Mouse (Mus musculus) lung, embryonic 16.5 days (tissue): ENCODE data around the gene Col25a1. TPM values are rescaled to one million over a fixed set of nuclear protein-coding genes. Genes with fewer than 3 reads are reported as not detected.

ENCODE experiments used
- ATAC-seq: fragments of 200-750 bp; cut with Nextera tagmentation; 2 replicates; pipeline ENCODE4 v1.8.0; 2017; ENCODE audit warnings: low read depth, mild to moderate bottlenecking, moderate library complexity
- H3K27ac ChIP-seq: fragments of 300-500 bp; sonication (generic); 2 replicates; pipeline ENCODE4 v1.5.1; 2014; ENCODE audit warnings: mild to moderate bottlenecking, control low read depth, low read length
- H3K27me3 ChIP-seq: fragments of 300-500 bp; sonication (generic); 2 replicates; pipeline ENCODE4 v1.6.1; 2014; ENCODE audit warnings: low read depth, low read length, mixed read lengths; ENCODE audit not compliant: control insufficient read depth, insufficient read depth
- H3K36me3 ChIP-seq: fragments of 300-500 bp; sonication (generic); 2 replicates; pipeline ENCODE4 v1.6.1; 2014; ENCODE audit warnings: low read length; ENCODE audit not compliant: control insufficient read depth, insufficient read depth
- H3K4me1 ChIP-seq: fragments of 300-500 bp; sonication (generic); replicated peaks from 2 replicates; pipeline ENCODE4 v1.6.1; 2014; ENCODE audit warnings: low read length, mixed read lengths; ENCODE audit not compliant: control insufficient read depth, insufficient read depth
- H3K4me2 ChIP-seq: fragments of 300-500 bp; sonication (generic); 2 replicates; pipeline ENCODE4 v1.6.1; 2014; ENCODE audit warnings: low read depth, low read length, control low read depth
- H3K4me3 ChIP-seq: fragments of 300-500 bp; sonication (generic); 2 replicates; pipeline ENCODE4 v1.5.1; 2014; ENCODE audit warnings: mild to moderate bottlenecking, low read length, control low read depth
- H3K9ac ChIP-seq: fragments of 300-500 bp; sonication (generic); 2 replicates; pipeline ENCODE4 v1.6.1; 2014; ENCODE audit warnings: low read length, control low read depth
- H3K9me3 ChIP-seq: fragments of 300-500 bp; sonication (generic); 2 replicates; pipeline ENCODE4 v1.6.1; 2016; ENCODE audit warnings: low read length; ENCODE audit not compliant: control insufficient read depth
- WGBS: fragments of 180-500 bp; shearing (Covaris S2); extraction: QIAGEN DNeasy Blood & Tissue Kit; methylation state at CpG from one replicate; pipeline ENCODE4 v1.1.7; 2014; 5-methylcytosine and 5-hydroxymethylcytosine counted together
- polyA plus RNA-seq: library from polyadenylated mRNA; unstranded; fragments of >200 nt; fragmentation: Nextera tagmentation; extraction: Ambion mirVana; gene quantifications from 2 replicates; pipeline ENCODE4 v1.2.1, GENCODE M21; 2015

The Col25a1 gene
- polyA plus RNA-seq, 1 experiment from 2014 or later: 17.6 TPM

GRCm38 (mm10) chr3:130310694-130311305, 179.5 kb downstream of the Col25a1 start:
- WGBS: 37% methylated on average over 14 of the region's 14 CpGs
- H3K4me2 ChIP-seq: peak overlapping the region; percentile 14; the same call in 1 of the 2 replicates
- peak; percentile 65 for ATAC-seq

GRCm38 (mm10) chr3:130313246-130313645, 181.9 kb downstream of the Col25a1 start:
- H3K4me2 ChIP-seq: no peak overlapping the region
- H3K36me3 ChIP-seq: no peaks in the 10 kb centered on the region
- H3K27ac ChIP-seq: no peak overlapping the region
- no peak for ATAC-seq
- no peaks in the 10 kb centered on the region for H3K9me3 ChIP-seq
- H3K9ac ChIP-seq: no peak overlapping the region
- no peaks in the 10 kb centered on the region for H3K27me3 ChIP-seq
- WGBS: 61% methylated on average over 6 of the region's 6 CpGs
- H3K4me3 ChIP-seq: no peak overlapping the region
- H3K4me1 ChIP-seq: peaks cover 10% of the 10 kb centered on the region

More at GRCm38 (mm10) chr3:130310694-130311305, 179.5 kb downstream of the Col25a1 start:
- Histone ChIP-seq H3K27me3 (no peaks in the 10 kb centered on the region), H3K9me3 (no peaks in the 10 kb centered on the region), H3K36me3 (no peaks in the 10 kb centered on the region), H3K27ac (no peak overlapping the region), H3K9ac (no peak overlapping the region), H3K4me1 (peaks cover 10% of the 10 kb centered on the region), H3K4me3 (no peak overlapping the region)

- Histone ChIP-seq H3K27ac (no peak overlapping the region), H3K9ac (no peak overlapping the region), H3K4me3 (no peak overlapping the region), H3K36me3 (no peaks in the 10 kb centered on the region), H3K4me2 (no peak overlapping the region), H3K9me3 (no peaks in the 10 kb centered on the region), H3K4me1 (peaks cover 8% of the 10 kb centered on the region; the same call in 1 of the 2 replicates), H3K27me3 (no peaks in the 10 kb centered on the region)
- 72% methylated on average over 13 of the region's 13 CpGs for whole genome bisulfite sequencing
- ATAC-seq: no peak
Observed at GRCm38 (mm10) chr3:130327039-130328015, 196.0 kb downstream of the Col25a1 start.

- Histone ChIP-seq H3K4me1 (peaks cover 12% of the 10 kb centered on the region; the same call in 1 of the 2 replicates), H3K36me3 (no peaks in the 10 kb centered on the region), H3K27me3 (no peaks in the 10 kb centered on the region), H3K27ac (no peak overlapping the region), H3K4me2 (no peak overlapping the region), H3K9me3 (no peaks in the 10 kb centered on the region), H3K9ac (no peak overlapping the region), H3K4me3 (no peak overlapping the region)
- ATAC-seq: no peak
- WGBS: 78% methylated on average over 9 of the region's 9 CpGs
Observed at GRCm38 (mm10) chr3:130328909-130329308, 197.6 kb downstream of the Col25a1 start.

- Histone ChIP-seq H3K4me2 (no peak overlapping the region), H3K27me3 (no peaks in the 10 kb centered on the region), H3K4me1 (peaks cover 14% of the 10 kb centered on the region; the same call in 1 of the 2 replicates), H3K9me3 (no peaks in the 10 kb centered on the region), H3K27ac (peak overlapping the region; percentile 52; the same call in 1 of the 2 replicates), H3K9ac (no peak overlapping the region), H3K36me3 (no peaks in the 10 kb centered on the region), H3K4me3 (no peak overlapping the region)
- ATAC-seq: peak; percentile 80
- 57% methylated on average over 9 of the region's 9 CpGs for WGBS
Observed at GRCm38 (mm10) chr3:130329833-130330555, 198.7 kb downstream of the Col25a1 start.

GRCm38 (mm10) chr3:130330556-130330950, 199.3 kb downstream of the Col25a1 start:
- H3K27ac ChIP-seq: no peak overlapping the region

GRCm38 (mm10) chr3:130332347-130332913, 201.1 kb downstream of the Col25a1 start:
- H3K27ac ChIP-seq: peak overlapping the region; percentile 61; the same call in 1 of the 2 replicates
- ATAC-seq: no peak
- H3K4me1 ChIP-seq: peaks cover 19% of the 10 kb centered on the region
- no peak overlapping the region for H3K4me2 ChIP-seq
- 30% methylated on average over 3 of the region's 3 CpGs for WGBS
- no peak overlapping the region for H3K4me3 ChIP-seq
- H3K9me3 ChIP-seq: no peaks in the 10 kb centered on the region
- no peaks in the 10 kb centered on the region for H3K27me3 ChIP-seq
- no peaks in the 10 kb centered on the region for H3K36me3 ChIP-seq
- H3K9ac ChIP-seq: no peak overlapping the region

More at GRCm38 (mm10) chr3:130330556-130330950, 199.3 kb downstream of the Col25a1 start:
- Histone ChIP-seq H3K27me3 (no peaks in the 10 kb centered on the region), H3K9me3 (no peaks in the 10 kb centered on the region), H3K36me3 (no peaks in the 10 kb centered on the region), H3K4me2 (no peak overlapping the region), H3K4me1 (peaks cover 14% of the 10 kb centered on the region; the same call in 1 of the 2 replicates), H3K9ac (no peak overlapping the region), H3K4me3 (no peak overlapping the region)
- peak; percentile 82 for ATAC-seq
- WGBS: 49% methylated on average over 3 of the region's 3 CpGs

- Histone ChIP-seq H3K27ac (peak overlapping the region; percentile 69), H3K4me3 (0 out of 2 replicates have a peak overlapping the region, but pooled peaks have one; percentile 11), H3K36me3 (no peaks in the 10 kb centered on the region), H3K4me2 (peak overlapping the region; percentile 41), H3K27me3 (no peaks in the 10 kb centered on the region), H3K9ac (peak overlapping the region; percentile 3; the same call in 1 of the 2 replicates), H3K9me3 (no peaks in the 10 kb centered on the region), H3K4me1 (peaks cover 26% of the 10 kb centered on the region)
- ATAC-seq: peak; percentile 95
- 9% methylated on average over 13 of the region's 13 CpGs for WGBS
Observed at GRCm38 (mm10) chr3:130337857-130338256, 206.6 kb downstream of the Col25a1 start.
